Mouse (Mus musculus): ENCODE data around the gene Dhx16.

Gene Dhx16

DNA sequence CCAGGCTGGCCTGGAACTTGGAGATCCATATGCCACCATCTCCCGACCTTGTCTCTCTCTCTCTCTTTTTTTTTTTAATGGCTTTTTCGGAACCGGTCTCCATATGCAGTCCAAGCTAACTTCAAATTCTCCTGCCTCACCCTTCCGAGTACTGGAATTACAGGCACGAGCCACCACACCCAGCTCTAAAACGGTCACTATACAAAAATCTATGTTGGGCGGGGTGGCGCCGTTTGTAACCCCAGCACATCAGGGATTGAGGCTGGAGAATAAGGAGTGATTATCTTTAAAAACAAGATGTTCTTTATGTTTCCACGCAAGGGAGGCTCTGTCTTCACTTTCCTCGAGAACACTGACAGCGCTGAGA is 18.8 kb upstream of the Dhx16 start:
- no peak for DNase-seq (ENCODE audit: low spot score)

DNA sequence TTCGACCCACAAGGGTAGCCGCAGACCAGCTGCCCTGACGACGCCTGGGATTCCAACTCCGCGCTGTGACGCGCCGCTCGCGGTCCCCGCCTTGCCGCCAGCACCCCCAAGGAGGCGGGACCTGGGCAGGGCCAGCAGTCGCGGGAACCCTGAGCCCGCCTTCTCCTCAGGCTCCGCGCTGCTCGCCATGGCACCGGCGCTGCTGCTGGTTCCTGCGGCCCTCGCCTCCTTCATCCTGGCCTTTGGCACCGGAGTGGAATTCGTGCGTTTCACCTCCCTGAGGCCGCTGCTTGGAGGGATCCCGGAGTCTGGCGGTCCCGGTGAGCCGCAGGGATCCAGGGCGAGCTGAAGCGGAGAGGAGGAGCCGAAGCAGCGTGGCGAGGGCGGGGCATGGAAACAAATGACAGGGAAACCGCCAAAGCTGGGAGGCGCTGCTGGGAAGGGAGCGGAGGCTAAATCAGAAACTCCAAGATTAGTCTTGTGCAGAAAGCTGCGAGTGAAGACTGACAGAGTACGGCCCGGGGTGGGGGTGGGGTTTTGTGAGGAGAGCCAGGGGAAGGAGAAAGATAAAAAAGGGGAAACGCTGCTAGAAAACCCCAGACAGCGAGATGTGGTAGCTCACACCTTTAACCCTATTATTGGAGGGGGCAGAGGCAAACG is 18.3 kb upstream of the Dhx16 start, which contains the start of gene Nrm:
Nrm (plus strand) TSS at position 121 of the 660 bp plus-strand sequence.
- DNase-seq (ENCODE audit: low spot score): peak; percentile 92

GRCm38 (mm10) chr17:35864832-35865353 is 14.7 kb upstream of the Dhx16 start:
- DNase-seq (ENCODE audit: low spot score): no peak

DNA sequence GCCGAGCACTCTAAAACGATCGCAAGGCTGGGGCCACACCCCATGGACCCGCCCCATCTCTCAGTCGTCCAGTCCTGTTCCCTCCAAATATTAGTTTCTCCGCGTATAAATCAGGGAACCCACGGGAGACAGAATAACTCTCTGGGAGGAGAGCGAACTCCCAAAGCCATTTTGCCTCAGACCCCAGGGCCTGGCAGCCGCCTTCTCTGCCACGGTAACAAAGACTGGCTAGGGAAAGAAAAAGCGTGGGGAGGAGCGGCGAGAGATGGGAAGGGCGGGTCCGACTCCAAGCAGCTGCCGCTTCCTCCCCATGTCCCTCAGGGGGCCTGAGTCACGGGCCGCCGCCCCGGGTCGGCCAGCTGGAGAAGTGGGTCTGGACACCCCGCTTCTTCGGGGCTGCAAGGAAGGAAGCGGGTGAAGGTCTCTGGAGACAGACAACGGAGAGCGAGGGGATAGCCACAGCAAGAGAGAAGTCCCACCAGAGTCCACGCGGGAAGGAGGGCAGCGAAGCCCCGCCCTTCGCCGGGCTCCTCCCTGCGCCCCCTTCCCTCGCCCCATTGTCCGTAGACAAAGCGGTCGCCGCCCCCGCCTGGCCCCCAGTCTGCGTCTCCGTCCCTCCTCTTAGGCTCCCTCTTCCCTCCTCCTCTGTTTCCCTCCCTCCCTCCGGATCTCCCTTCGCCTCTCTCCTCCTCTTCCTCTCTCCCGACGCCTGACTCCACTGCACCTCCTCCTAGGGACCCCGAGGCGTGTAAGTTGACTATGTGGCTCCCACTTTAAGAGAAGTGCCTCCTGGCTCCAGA is 13.9 kb upstream of the Dhx16 start, which contains the start of gene Ppp1r18:
Ppp1r18 (plus strand) TSS at position 113 of the 800 bp plus-strand sequence.
- peak; percentile 76 for DNase-seq (ENCODE audit: low spot score)

GRCm38 (mm10) chr17:35866281-35866831 is 13.3 kb upstream of the Dhx16 start:
- DNase-seq (ENCODE audit: low spot score): peak; percentile 77

GRCm38 (mm10) chr17:35866911-35867890 is 12.4 kb upstream of the Dhx16 start:
- peak; percentile 66 for DNase-seq (ENCODE audit: low spot score)

- DNase-seq (ENCODE audit: low spot score): no peak
These were observed 11.3 kb upstream of the Dhx16 start for GRCm38 (mm10) chr17:35868165-35868820.

DNA sequence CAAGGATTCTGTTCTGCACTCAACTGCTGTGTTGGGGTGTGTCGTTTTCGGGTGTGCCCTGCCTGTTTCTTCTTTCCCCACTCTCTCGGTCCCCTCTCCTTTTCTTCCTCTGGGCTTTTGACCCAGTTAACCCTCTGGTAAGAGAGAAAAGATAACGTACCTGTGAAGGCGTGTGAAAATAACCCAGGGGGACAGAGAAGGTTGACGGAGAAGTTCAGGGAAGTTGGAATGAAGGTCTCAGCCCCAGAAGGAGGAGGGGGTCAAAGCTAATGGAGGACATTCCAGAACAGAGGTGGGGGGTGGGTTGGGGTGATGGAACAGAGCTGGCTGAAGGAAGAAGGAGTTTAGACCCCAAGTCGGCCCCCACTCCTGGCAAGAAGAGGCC is 10.7 kb upstream of the Dhx16 start:
- no peak for DNase-seq (ENCODE audit: low spot score)

DNA sequence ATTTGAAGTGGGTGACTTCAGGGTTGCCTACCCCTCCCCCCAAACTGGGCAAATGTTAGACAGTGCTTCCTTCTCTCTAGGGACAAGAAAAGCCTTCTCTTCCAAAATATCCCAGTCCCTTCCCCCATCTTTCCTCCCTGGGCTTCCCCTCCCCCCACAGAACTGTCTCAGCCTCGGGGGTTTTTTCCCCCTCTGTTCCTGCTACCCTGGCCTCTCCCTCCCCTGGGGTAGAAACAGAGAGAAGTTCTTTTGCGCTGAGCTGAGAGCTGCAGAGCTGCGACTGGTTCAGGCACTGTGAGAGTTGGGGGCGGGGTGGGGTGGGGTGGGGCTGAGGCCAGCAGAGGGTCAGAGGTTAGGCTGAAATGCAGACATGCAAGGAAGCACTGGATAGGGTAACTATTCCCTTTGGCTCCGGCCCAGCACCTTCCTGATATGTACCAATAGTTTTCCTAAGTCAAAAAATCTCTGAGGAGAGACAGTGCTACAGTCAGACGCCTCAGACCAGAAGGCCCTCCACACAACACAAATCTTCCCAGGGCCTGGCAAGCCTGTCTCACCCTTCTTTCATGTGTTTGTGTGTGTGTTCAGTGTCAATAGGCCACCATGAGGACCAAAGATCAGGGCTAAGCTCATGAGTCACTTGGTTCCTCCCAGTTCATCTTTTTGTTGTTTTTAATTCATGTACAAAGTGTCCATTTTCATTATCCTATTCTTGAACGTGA is 10.1 kb upstream of the Dhx16 start:
- peak; percentile 36 for DNase-seq (ENCODE audit: low spot score)

DNA sequence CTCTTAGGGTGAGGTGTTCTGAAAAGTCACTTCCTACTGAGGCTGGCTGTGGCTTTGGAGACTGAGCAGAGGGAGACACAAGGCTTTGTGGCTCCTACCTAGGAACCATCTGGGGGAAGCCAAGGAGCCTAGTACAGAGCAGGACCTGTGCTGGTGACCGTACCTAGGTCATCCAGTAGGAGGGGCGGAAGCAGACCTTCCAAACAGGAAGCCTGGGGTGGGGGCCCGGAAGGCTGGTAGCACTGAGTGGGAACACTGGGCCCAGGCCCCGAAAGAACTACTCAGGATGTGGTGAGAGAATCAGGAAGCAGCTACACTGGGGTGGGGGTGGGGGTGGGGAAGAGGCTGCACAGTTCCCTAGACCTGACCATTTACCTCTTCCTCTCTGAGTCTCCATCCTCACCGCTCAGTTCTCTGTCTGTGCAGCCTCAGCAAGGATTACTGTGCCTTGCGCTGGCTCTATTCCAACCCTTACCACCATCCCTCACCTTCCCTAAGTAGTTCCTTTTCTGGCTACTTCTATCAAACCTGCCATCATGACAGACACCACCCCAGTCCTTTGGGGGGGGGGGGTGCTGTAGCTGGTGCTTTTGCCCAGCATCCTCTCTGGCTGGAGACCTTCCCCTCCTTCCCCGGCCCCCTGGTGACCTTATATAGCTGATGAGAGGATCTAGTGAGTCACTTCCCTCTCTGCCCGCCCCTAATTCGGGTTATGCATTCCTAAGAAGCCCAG is 9.3 kb upstream of the Dhx16 start:
- peak; percentile 68 for DNase-seq (ENCODE audit: low spot score)

DNA sequence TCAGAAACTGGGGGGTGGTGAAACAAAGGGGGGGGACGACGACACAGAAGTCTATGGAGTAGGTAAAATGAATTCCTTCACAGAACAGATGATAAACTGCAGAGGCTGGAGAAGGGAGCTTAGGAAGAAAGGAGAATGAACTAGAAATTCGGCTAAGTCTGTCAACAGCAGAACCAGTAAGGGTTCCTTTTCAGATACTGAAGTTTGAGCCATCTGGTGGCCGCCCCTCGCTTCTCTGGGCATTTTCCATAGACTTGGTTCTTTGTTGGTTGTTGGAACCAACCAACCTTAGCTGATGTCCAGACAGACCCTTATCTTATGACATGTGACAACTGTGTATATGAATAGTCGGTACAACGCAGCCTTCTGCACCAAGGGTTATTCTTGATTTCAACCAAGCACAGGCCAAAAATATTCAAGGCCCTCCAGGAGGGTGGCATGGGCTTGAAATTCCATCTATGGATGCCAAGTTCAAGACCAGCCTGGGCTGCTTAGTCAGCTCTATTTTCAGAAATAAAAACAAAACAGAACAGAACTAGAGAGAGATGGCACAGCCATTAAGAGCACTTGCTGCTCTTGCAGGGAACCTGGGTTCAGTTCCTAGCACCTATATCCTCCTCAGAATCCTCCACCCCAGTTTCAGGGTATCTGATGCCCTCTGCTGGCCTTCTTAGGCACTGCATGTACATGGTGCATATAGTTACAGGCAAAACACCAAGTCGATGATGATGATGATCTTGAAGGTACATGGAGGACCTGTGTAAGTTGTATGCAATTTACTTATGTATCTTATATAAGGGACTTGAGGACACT is 8.5 kb upstream of the Dhx16 start:
- DNase-seq (ENCODE audit: low spot score): no peak

DNA sequence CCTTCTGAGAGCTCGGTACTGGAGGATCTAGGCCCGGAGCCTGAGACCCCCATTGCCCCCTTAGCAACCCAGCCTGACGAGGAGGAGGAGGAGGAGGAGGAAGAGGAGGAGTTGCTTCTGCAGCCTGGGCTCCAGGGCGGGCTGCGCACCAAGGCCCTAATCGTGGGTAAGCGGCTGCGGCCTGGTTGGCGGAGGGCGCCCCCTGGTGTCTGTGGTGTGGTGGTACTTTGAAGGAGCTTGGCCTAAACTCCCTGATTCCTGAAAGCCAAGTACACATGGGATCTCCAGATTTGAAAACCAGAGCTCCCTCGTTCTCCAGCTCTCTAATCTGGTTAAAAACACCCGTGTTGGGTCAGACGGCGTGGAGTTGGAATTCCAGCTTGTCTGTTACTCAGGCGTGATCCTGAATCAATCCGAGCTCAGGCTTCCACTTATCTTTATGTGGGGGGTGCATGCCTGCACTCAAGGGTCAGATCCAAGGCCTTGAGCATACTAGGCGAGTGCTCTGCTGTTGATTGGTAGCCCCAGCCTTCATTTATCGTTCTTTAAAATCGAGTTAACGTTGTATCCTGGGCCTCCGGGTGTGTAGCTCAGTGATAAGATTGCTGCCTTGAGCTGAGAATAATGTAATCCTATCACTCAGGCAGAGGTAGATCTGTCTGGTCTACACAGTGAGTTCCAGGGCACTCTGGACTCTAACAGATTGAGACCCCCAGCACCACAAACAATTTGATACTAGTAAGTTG is 5.7 kb upstream of the Dhx16 start:
- peak; percentile 93 for DNase-seq (ENCODE audit: low spot score)

DNA sequence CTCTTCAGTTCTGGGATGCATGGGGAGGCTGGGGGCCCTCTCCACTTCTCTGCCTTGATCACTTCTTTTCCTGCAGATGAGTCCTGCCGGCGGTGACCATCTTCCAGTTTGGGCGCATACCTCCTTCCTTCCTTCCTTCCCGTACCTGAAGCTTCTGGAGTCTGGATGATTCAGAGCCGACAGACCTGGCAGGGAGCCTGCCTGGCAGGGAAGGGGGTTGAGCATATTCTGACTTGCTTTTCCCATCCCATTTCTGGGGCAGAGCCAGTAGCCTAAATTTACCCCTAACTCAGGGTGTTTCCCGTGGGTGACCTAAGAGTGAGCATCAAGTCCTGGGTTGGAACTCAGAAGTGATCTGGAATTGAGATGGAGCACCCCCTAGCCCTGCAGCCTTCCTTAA is 4.9 kb upstream of the Dhx16 start:
- peak; percentile 45 for DNase-seq (ENCODE audit: low spot score)

- no peak for DNase-seq (ENCODE audit: low spot score)
These were observed 3.3 kb downstream of the Dhx16 start for GRCm38 (mm10) chr17:35882924-35883323.

GRCm38 (mm10) chr17:35883777-35884176 is 4.2 kb downstream of the Dhx16 start:
- DNase-seq (ENCODE audit: low spot score): no peak

- DNase-seq (ENCODE audit: low spot score): no peak
These were observed 8.1 kb downstream of the Dhx16 start for GRCm38 (mm10) chr17:35887725-35888124.

DNA sequence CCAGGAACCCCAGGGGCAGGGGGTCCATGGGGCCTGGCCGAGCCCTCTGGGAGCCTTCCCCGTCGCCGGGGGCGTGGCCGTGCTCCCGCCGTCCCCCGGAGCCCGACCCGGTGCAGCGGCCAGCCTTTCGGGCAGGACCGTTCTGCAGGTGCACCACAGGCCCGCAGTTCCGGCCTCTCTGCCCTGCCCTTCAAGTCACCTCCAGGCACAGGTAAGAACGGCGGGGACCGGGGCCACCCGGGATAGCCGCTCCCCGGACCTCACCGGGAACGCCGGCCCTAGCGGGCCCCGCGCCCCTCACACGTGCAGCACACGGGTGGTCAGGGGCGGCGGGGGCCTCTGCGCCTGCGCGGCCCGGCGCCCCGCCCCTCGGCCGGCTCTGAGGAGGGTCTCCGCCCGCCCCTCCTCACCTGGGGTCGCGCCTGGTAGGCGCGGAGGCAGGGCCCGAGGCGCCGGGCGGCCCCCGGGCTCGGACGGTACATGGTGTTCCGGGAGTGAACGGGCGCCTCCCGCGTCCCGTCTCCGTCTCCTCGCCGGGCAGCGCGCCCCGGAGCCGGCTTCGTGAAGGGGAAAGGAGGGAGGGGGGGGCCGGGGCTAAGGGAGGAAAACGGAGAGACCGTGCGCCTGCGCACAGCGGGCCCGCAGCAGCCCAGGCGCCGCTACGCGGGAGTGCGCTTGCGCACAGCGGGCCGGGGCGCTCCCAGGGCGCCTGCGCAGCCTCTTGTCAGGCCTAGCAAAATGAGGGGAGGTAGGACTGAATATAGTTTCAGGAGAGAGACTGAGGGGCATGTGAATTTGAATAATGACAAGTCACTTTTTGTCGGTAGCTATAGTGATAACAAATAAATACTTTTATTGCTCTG is 17.4 kb downstream of the Dhx16 start, which contains the start of gene 2310061I04Rik:
2310061I04Rik (minus strand) TSS at position 651 of the 863 bp plus-strand sequence.
- DNase-seq (ENCODE audit: low spot score): peak; percentile 95

Measured in MN1 (cell line).